Mouse (Mus musculus): ENCODE measurements around the gene Ctps2. TPM values are rescaled to one million over a fixed set of nuclear protein-coding genes. Genes with fewer than 3 reads are reported as not detected.

The Ctps2 gene
- polyA plus RNA-seq, 1 experiment from 2014 or later, result 96.0 TPM

GRCm38 (mm10) chrX:162913651-162914050 is 12.6 kb downstream of the Ctps2 start:
- Histone ChIP-seq H3K36me3 (ENCODE audit: poor library complexity, severe bottlenecking) (peaks cover 27% of the 10 kb centered on the region), H3K9me3 (replicated peaks) (no peaks in the 10 kb centered on the region), H3K27ac (no peak overlapping the region), H3K27me3 (no peaks in the 10 kb centered on the region), H3K4me3 (no peak overlapping the region), H3K9ac (no peak overlapping the region), H3K4me1 (no peaks in the 10 kb centered on the region), H3K4me2 (no peak overlapping the region)
- ATAC-seq, result no peak
- WGBS, result 93% methylated on average over 3 of the region's 3 CpGs

DNA sequence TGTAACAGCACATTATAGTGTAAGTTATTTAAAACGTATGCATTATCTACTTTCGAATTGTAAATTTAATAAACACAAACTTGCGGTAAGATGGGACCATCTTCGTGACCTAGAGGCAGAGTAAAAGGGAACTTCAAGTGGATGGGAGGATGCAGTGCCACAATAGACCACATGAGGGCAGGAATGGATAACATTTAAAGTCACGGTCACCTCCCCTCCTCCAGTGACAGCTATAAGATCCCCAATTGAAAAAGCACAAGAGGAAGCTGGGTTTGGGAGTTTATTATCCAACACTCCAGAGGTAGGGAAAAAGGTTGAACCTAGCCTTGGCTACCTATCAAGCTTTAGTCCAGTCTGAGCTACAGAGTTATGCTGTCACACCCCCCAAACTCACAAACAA is 14.7 kb downstream of the Ctps2 start:
- H3K4me2 ChIP-seq, result no peak overlapping the region
- H3K4me1 ChIP-seq, result no peaks in the 10 kb centered on the region
- WGBS, result 31% methylated on average over 5 of the region's 5 CpGs
- ATAC-seq, result peak; percentile 72
- no peak overlapping the region for H3K9ac ChIP-seq
- H3K36me3 ChIP-seq (ENCODE audit: poor library complexity, severe bottlenecking), result peaks cover 19% of the 10 kb centered on the region
- H3K9me3 ChIP-seq (replicated peaks), result no peaks in the 10 kb centered on the region
- no peak overlapping the region for H3K4me3 ChIP-seq
- H3K27ac ChIP-seq, result no peak overlapping the region
- no peaks in the 10 kb centered on the region for H3K27me3 ChIP-seq

- no peak overlapping the region for H3K4me2 ChIP-seq
- ATAC-seq, result no peak
- no peak overlapping the region for H3K9ac ChIP-seq
- H3K9me3 ChIP-seq (replicated peaks), result no peaks in the 10 kb centered on the region
- no peaks in the 10 kb centered on the region for H3K27me3 ChIP-seq
- 92% methylated on average over 8 of the region's 8 CpGs for WGBS
- no peak overlapping the region for H3K4me3 ChIP-seq
- no peak overlapping the region for H3K27ac ChIP-seq
- no peaks in the 10 kb centered on the region for H3K4me1 ChIP-seq
- H3K36me3 ChIP-seq (ENCODE audit: poor library complexity, severe bottlenecking), result 0 out of 2 replicates have a peak, but pooled peaks cover 11% of the 10 kb centered on the region
These were observed 20.6 kb downstream of the Ctps2 start for GRCm38 (mm10) chrX:162921487-162922125.

GRCm38 (mm10) chrX:162931467-162931866 is 30.4 kb downstream of the Ctps2 start:
- no peaks in the 10 kb centered on the region for H3K9me3 ChIP-seq (replicated peaks)
- no peaks in the 10 kb centered on the region for H3K27me3 ChIP-seq
- H3K27ac ChIP-seq, result no peak overlapping the region
- peaks cover 29% of the 10 kb centered on the region for H3K36me3 ChIP-seq (ENCODE audit: poor library complexity, severe bottlenecking)
- no peaks in the 10 kb centered on the region for H3K4me1 ChIP-seq
- no peak overlapping the region for H3K4me3 ChIP-seq
- ATAC-seq, result no peak
- H3K4me2 ChIP-seq, result no peak overlapping the region
- H3K9ac ChIP-seq, result no peak overlapping the region
- WGBS, result 96% methylated on average over 2 of the region's 2 CpGs

GRCm38 (mm10) chrX:162942027-162942426 is 41.0 kb downstream of the Ctps2 start:
- no peak overlapping the region for H3K4me3 ChIP-seq
- no peaks in the 10 kb centered on the region; the same call in 1 of the 2 replicates for H3K27me3 ChIP-seq
- H3K9me3 ChIP-seq (replicated peaks), result no peaks in the 10 kb centered on the region
- peaks cover 23% of the 10 kb centered on the region; the same call in 1 of the 2 replicates for H3K36me3 ChIP-seq (ENCODE audit: poor library complexity, severe bottlenecking)
- no peak overlapping the region for H3K4me2 ChIP-seq
- H3K27ac ChIP-seq, result no peak overlapping the region
- no peak for ATAC-seq
- H3K9ac ChIP-seq, result no peak overlapping the region
- no peaks in the 10 kb centered on the region for H3K4me1 ChIP-seq
- WGBS, result 96% methylated on average over 1 of the region's 1 CpGs

DNA sequence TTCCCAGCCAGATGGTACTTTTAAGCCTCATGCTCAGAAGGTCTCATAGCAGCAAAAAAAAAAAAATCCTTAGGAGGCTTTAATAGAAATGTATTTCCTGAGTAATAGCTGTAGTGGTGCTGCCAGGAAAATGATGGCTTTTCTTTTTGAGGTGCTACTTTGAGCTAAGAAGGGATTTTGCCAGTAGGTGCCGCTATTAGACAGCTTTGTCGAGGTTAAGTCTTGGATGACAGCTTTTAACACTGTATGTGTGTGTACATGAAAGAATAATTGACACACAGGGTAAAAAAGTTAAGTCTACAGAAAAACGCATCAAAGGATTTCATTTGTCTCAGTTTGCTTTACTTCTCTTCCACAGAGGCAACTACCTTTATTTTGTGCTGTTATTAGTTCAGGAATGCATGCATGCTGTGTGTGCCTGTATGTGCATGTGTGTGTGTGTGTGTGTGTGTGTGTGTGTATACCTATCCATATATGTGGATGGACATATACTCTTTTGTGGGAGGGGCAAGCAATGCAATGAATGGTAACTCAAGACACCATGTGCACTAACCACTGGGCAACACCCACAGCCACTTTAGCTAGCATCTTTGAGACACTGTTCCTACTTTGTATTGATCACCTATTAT is 48.9 kb downstream of the Ctps2 start:
- ATAC-seq, result peak; percentile 81

GRCm38 (mm10) chrX:162957921-162958320 is 56.9 kb downstream of the Ctps2 start:
- H3K9me3 ChIP-seq (replicated peaks), result no peaks in the 10 kb centered on the region
- no peaks in the 10 kb centered on the region for H3K4me1 ChIP-seq
- WGBS, result 80% methylated on average over 3 of the region's 3 CpGs
- no peak overlapping the region for H3K27ac ChIP-seq
- ATAC-seq, result no peak
- no peak overlapping the region for H3K9ac ChIP-seq
- no peaks in the 10 kb centered on the region for H3K27me3 ChIP-seq
- no peak overlapping the region for H3K4me3 ChIP-seq
- no peak overlapping the region for H3K4me2 ChIP-seq
- H3K36me3 ChIP-seq (ENCODE audit: poor library complexity, severe bottlenecking), result no peaks in the 10 kb centered on the region

More for the DNA sequence above, 48.9 kb downstream of the Ctps2 start:
- Histone ChIP-seq H3K9me3 (replicated peaks) (no peaks in the 10 kb centered on the region), H3K4me1 (no peaks in the 10 kb centered on the region), H3K27me3 (no peaks in the 10 kb centered on the region), H3K36me3 (ENCODE audit: poor library complexity, severe bottlenecking) (no peaks in the 10 kb centered on the region), H3K27ac (no peak overlapping the region), H3K9ac (no peak overlapping the region), H3K4me2 (no peak overlapping the region), H3K4me3 (no peak overlapping the region)
- WGBS, result 33% methylated on average over 3 of the region's 3 CpGs

- Histone ChIP-seq H3K4me3 (no peak overlapping the region), H3K9me3 (replicated peaks) (no peaks in the 10 kb centered on the region), H3K27me3 (no peaks in the 10 kb centered on the region; the same call in 1 of the 2 replicates), H3K9ac (no peak overlapping the region), H3K4me1 (no peaks in the 10 kb centered on the region), H3K36me3 (ENCODE audit: poor library complexity, severe bottlenecking) (no peaks in the 10 kb centered on the region), H3K27ac (no peak overlapping the region), H3K4me2 (no peak overlapping the region)
- no peak for ATAC-seq
- WGBS, result 40% methylated on average over 4 of the region's 4 CpGs
These were observed 62.8 kb downstream of the Ctps2 start for GRCm38 (mm10) chrX:162963840-162964239.

DNA sequence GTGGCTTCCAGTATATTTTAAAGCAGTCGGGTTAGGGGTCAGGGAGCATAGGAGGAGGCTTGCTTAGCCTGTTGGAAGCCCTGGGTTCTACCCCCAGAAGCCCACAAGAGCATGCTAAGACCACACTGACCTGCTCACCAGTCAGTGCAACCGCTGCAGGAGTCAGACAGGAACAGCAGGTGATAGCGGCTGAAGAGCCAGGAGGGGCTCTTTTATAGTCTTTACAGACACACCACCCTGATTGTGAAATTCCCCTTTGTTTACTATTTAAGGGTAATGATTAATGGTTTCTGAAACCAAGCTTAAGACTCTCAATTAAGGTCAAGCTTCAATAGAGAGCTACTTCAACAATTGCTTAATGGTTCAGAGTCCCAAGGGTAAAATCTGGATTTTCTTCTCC is 63.3 kb downstream of the Ctps2 start, which contains the start of gene S100g:
Gene S100g, minus strand, starts transcription at position 217 of the 400 bp plus-strand sequence.
- WGBS, result 28% methylated on average over 3 of the region's 3 CpGs
- no peak within 1 kb of the TSS for H3K4me2 ChIP-seq
- H3K27ac ChIP-seq, result no peak within 1 kb of the TSS
- H3K4me3 ChIP-seq, result no peak within 1 kb of the TSS
- no peaks in the 10 kb centered on the region for H3K9me3 ChIP-seq (replicated peaks)
- no peaks in the 10 kb centered on the region for H3K36me3 ChIP-seq (ENCODE audit: poor library complexity, severe bottlenecking)
- no peaks in the 10 kb centered on the region for H3K4me1 ChIP-seq
- ATAC-seq, result no peak
- H3K9ac ChIP-seq, result no peak within 1 kb of the TSS
- H3K27me3 ChIP-seq, result no peaks in the 10 kb centered on the region; the same call in 1 of the 2 replicates

GRCm38 (mm10) chrX:162967456-162967855 is 66.4 kb downstream of the Ctps2 start:
- Histone ChIP-seq H3K4me3 (no peak overlapping the region), H3K36me3 (ENCODE audit: poor library complexity, severe bottlenecking) (no peaks in the 10 kb centered on the region), H3K4me1 (no peaks in the 10 kb centered on the region), H3K4me2 (no peak overlapping the region), H3K9ac (no peak overlapping the region), H3K27ac (no peak overlapping the region), H3K9me3 (replicated peaks) (no peaks in the 10 kb centered on the region), H3K27me3 (no peaks in the 10 kb centered on the region; the same call in 1 of the 2 replicates)
- no peak for ATAC-seq
- whole genome bisulfite sequencing, result 76% methylated on average over 8 of the region's 8 CpGs

DNA sequence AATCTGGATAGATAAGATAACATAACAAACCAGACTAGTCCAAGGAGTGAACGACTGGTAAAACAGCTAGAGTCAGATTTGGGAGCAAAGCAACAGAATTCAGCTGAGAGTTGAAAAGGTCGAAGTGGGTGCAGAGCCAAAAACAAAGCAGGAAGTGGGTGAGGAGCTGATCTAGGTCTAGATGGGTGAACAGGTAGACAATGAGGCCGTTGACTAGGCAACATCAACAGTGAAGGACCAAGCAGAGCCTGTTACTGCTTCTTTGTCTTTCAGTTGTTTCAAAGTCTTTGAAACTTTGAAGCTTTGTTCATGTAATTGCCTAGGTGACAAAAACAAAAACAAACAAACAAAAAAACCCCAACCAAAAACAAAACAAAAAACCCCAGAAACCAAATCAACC is 75.2 kb downstream of the Ctps2 start:
- no peak overlapping the region for H3K27ac ChIP-seq
- H3K9ac ChIP-seq, result no peak overlapping the region
- ATAC-seq, result no peak
- no peaks in the 10 kb centered on the region for H3K36me3 ChIP-seq (ENCODE audit: poor library complexity, severe bottlenecking)
- no peaks in the 10 kb centered on the region for H3K4me1 ChIP-seq
- 80% methylated on average over 3 of the region's 3 CpGs for WGBS
- H3K27me3 ChIP-seq, result no peaks in the 10 kb centered on the region
- no peak overlapping the region for H3K4me2 ChIP-seq
- no peak overlapping the region for H3K4me3 ChIP-seq
- no peaks in the 10 kb centered on the region for H3K9me3 ChIP-seq (replicated peaks)

DNA sequence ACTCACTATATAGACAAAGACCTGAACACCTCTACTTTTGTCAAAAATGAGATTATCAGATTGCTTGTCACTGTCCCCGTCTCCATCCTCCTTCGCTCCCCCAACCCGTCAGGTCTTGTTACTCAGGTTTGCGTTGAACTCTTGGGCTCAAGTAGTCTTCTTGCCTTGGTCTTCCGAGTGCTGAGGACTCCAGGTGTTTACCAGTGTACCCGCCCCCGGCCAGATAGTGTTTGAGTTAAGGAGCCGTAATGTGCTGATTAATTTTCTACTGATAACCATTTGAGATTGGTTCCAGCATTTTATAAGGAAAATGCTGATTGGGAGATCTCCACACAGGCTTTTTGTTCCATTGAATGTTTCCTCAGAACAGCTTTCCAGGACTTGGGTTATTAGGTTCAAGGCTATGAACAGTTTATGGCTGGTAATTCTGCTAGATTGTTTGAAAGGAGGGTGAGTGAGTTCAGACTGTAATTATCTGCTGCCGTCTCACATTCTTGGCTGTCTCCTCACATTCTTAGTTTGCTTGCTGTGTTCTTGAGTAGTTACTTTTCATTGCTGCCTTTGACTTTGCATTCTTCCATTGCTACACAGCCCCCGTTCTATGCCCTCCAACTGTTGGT is 85.9 kb downstream of the Ctps2 start:
- no peaks in the 10 kb centered on the region for H3K27me3 ChIP-seq
- H3K27ac ChIP-seq, result no peak overlapping the region
- no peak overlapping the region for H3K4me3 ChIP-seq
- WGBS, result 95% methylated on average over 10 of the region's 10 CpGs
- no peak overlapping the region for H3K9ac ChIP-seq
- no peaks in the 10 kb centered on the region for H3K9me3 ChIP-seq (replicated peaks)
- 0 out of 2 replicates have a peak, but pooled peaks cover 4% of the 10 kb centered on the region for H3K36me3 ChIP-seq (ENCODE audit: poor library complexity, severe bottlenecking)
- H3K4me2 ChIP-seq, result no peak overlapping the region
- no peaks in the 10 kb centered on the region for H3K4me1 ChIP-seq
- no peak for ATAC-seq

All from forebrain, embryonic 13.5 days (tissue).